Mouse (Mus musculus): Measurements from ENCODE around the gene Dctn1.

DNA sequence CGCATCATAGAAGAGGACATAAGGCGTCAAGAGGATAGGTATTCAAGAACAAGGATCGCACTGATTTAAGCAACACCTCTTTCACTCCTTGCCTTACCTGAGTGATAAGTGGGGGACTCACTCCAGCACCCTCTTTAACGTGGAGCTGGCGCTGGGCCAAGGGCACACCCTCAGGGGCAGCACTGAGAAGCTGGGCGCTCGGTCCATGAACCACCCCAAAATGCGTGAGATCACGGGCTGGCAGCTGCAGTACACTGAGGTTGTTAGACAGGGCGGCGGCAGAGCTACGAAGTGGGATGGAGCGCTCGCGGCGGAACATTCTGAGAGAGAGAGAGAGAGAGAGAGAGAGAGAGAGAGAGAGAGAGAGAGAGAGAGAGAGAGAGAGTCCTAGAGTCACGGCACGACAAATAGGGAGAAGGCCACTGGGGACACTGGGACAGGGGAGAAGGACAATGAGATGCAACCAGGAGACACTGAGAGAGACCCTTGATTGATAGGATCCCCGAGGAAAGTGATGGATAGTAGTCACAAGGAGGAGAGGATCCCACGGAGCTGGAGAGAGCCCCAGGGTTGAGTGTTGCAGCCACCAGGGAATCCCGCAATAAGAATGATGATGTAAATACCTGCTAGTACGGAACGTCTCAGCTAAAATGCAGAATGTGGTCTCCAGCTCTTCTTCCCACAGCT is 10.0 kb upstream of the Dctn1 start:
- TF ChIP-seq POLR2A (IDR thresholded peaks at IDR 0.05; ENCODE audit: borderline replicate concordance, insufficient read depth, low read length) (no peak), CTCF (IDR thresholded peaks at IDR 0.05; ENCODE audit: borderline replicate concordance, insufficient read depth, low read depth, low read length) (no peak)
